Mouse (Mus musculus): ENCODE measurements at regions not wholly inside any gene's neighbourhood (a gene's known extent, or its start where the extent isn't known, plus 50 kb on each side); places are given as distances from the start of the nearest gene placed in this dataset.

DNA sequence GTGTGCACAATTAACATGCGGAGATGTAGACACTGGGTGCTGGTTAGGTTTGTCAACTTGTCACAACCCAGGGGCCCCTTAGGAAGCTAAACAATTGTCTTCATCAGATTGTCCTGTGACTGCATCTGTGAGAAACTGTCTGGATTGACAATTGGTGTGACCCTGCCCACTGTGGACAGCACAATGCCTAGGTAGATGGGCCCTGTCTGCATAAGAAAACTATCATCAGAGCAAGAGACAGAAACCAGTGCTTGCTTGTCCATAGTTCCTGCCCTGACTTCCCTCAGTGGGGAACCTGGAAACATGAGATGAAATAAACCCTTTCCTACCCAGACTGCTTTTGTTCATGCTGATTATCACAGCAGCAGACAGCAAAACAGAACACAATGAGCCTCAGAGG lies 63.5 kb upstream of the Tyw5 start:
- no peak for DNase-seq (ENCODE audit: low spot score in 2 of 2)

- DNase-seq (ENCODE audit: low spot score in 2 of 2), result no peak
Measured at GRCm38 (mm10) chr1:57472235-57472634, 65.3 kb upstream of the Tyw5 start.

- DNase-seq (ENCODE audit: low spot score in 2 of 2), result no peak
Measured at GRCm38 (mm10) chr1:57477725-57478124, 70.8 kb upstream of the Tyw5 start.

- no peak for DNase-seq (ENCODE audit: low spot score in 2 of 2)
Measured at GRCm38 (mm10) chr1:57478151-57478550, 71.2 kb upstream of the Tyw5 start.

- DNase-seq (ENCODE audit: low spot score in 2 of 2), result no peak
Measured at GRCm38 (mm10) chr1:57478800-57479199, 71.9 kb upstream of the Tyw5 start.

- no peak for DNase-seq (ENCODE audit: low spot score in 2 of 2)
Measured at GRCm38 (mm10) chr1:57479566-57479965, 72.7 kb upstream of the Tyw5 start.

DNA sequence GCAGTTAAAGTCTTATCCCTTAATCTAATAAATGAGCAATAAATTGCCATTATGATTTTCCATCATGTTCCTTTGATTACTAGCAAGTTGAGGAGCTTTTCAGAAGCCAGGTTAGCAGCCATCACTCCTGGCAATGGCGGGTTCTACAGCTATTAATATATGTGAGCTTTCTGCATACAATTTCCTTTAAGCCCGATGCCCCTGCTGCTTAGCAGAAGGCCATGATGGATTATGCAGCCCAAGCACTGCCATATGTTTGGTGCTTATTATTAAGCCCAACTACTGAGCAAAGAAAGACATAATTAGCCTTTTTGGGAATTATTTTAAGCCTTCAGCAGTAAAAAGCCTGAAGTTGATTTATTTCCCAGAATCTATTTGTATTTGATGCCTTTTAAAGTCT lies 82.3 kb upstream of the Tyw5 start:
- DNase-seq (ENCODE audit: low spot score in 2 of 2), result no peak

DNA sequence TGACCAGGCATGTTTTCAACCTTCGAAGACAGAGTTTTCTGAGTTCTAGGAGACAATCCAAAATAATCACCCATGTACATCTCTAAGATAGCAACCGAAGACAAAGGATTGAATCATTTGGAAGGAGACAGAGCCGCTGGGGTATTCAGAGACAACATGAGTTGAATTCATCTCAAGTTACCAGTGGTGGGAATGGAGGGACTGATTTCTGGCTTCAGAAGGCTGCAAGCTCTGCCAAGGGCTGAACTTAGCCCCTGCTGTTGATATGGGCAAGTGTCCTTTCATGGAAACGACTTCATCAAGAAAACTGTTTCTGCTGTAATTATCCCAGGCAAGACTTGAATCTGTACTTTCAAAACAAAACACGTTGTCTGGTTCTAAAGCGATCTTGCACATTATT lies 82.7 kb upstream of the Tyw5 start:
- DNase-seq (ENCODE audit: low spot score in 2 of 2), result no peak

- DNase-seq (ENCODE audit: low spot score in 2 of 2), result no peak
Measured at GRCm38 (mm10) chr1:57490021-57490420, 83.1 kb upstream of the Tyw5 start.

- DNase-seq (ENCODE audit: low spot score in 2 of 2), result no peak
Measured at GRCm38 (mm10) chr1:57492696-57493095, 85.8 kb upstream of the Tyw5 start.

DNA sequence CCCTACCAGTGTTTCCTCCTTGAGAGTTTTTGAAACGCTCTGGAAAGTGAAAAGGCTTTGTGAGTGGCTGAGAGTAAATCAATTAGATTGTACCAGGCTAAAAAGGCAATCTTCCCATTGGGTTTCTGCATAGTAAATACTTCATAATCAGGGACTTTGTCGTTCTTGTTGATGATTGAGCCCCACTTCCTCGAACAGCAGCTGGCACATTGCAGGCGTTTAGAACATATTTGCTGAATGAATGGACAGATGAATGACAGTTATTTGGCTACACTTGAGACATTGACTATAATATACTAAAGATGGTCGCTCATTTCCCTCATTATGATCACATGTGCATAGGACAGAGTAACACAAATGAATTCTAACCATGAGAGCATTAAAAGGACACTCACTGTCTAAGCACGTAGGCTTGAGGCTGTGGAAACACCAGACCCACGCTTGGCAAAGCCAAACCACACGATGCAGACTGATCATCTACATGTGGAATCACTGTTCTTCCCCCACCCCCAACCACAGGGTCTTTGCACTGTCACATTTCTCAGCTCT lies 90.7 kb upstream of the Tyw5 start:
- DNase-seq (ENCODE audit: low spot score in 2 of 2), result no peak

DNA sequence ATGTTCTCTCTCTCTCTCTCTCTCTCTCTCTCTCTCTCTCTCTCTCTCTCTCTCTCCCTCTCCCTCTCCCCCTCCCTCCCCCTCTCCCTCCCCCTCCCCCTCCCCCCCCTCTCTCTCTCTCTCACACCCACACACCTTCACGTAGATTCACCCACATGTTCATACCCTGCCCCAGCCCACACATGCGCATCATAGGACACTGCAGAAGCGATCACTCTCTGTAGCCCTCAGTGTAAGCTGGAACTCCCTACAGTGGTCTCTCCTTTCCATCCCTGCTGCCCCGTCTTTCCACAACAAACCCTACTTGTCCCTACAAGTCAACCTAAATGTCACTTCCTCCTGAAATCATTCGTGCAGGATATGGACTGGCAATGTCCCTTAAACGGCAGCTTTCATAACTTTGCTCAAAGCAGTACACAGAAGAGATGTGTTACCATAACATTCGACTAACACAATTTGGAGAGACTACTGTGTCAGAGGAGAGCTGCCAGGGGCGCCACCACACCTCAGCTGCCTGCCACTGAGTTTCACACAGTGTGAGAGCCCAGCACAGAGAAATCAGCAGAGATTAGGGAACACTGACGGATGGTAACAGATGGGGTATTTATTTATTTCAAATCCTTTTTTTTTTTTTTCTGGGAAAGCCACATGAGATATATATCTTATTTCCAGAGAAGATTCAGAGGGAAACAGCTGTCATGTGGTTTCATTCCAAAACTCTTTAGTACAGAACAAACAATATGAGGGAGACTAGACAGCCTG lies 103.6 kb upstream of the Tyw5 start:
- DNase-seq (ENCODE audit: low spot score in 2 of 2), result no peak

- DNase-seq (ENCODE audit: low spot score in 2 of 2), result no peak
Measured at GRCm38 (mm10) chr1:57511902-57512301, 105.0 kb upstream of the Tyw5 start.

DNA sequence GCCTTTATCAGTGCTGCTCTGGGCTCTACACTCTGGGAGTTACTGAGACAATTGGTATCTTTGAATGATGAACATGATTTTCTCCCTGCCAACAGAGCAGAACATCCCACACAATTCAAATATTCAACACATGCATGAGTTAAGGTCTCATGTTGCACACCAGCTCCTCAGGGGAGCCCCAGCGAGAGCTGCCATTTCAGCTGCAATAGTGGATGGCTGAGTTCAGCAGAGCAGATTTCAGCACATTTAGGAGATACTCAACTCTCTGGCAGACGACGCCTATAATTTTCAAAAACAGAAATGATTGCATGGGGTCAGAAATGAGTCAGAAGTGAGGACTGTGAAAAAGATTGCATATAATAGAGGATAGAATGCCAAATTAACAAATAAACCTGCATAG lies 105.6 kb upstream of the Tyw5 start:
- DNase-seq (ENCODE audit: low spot score in 2 of 2), result no peak

DNA sequence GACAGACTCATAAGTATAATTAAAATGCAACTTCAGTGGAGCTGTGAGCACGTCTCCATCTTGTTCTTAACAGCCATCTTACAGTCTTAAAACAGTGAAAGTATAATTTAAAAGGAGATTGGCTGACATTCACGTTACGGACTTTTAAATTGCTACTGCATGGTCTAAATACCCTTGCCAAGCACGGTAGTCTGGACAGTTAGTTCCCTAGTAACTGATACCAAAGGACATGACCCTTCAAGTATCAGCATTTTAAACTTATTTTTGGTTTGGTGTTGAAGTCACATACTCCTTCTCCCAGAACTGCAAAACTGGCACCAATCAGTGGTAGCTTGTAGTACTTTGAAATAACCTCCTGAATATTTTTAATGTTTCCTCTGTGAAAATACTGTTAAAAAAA lies 119.1 kb upstream of the Tyw5 start:
- DNase-seq (ENCODE audit: low spot score in 2 of 2), result no peak

- DNase-seq (ENCODE audit: low spot score in 2 of 2), result no peak
Measured at GRCm38 (mm10) chr1:57528703-57529102, 121.8 kb upstream of the Tyw5 start.

DNA sequence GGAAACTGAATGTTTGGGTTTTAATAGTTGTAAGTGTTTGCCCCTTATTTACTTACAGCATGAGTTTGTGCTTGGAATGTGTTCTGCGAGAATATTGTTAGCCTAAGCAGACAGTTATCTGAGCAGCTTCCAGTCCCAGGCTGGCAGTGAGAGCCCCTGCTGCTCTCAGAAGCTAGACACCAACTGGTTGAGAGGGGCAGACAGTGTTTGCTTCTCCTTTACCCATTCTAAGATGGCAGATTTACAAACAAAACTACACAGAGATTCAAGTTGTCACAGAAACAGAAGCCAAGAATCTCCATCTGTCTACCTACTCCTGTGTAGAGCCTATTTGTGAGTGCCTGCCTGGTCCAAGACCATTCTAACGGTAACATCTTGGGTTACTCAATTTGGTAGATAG lies 122.4 kb upstream of the Tyw5 start:
- no peak for DNase-seq (ENCODE audit: low spot score in 2 of 2)

DNA sequence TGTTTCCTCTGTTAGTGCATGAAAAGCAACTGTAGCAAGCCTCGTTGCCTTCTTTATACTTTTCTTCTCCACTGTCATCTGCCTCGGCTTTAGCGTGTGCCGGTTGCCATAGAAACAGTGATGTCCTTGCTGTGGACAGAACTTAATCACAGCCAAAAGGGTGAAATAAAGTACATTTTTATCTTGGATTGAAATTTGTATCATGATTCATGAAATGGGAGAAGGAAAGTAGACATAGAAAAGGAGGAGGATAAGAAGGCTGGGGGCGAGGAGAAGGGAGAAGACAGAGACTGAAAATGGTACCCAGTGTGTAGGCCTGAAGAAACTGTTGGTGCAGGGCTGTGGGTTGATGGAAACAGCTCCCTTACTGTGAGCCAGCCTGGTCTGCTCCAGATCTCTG lies 130.5 kb upstream of the Tyw5 start:
- DNase-seq (ENCODE audit: low spot score in 2 of 2), result no peak

GRCm38 (mm10) chr1:57544684-57545083 lies 137.8 kb upstream of the Tyw5 start:
- no peak for DNase-seq (ENCODE audit: low spot score in 2 of 2)

- DNase-seq (ENCODE audit: low spot score in 2 of 2), result no peak
Measured at GRCm38 (mm10) chr1:57545792-57546685, 139.1 kb upstream of the Tyw5 start.

DNA sequence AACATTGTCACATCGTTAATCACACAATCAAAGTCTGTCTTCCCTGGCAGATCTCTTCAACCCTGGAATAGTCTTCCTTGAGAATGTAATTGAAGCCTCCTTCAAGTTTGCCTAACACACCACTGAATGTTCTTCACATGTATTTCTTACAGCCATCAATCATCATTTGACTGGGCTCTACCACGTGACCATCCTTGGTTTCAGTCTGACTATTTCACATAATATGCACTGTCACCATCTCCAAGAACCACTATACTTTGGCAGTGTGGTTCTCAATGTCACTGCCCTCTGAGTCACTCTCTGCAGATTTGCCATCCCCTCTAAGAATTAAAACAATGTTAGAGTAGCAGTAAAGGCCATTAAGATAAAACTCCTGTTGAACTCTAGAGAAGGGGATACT lies 154.6 kb upstream of the Tyw5 start:
- DNase-seq (ENCODE audit: low spot score in 2 of 2), result no peak

- DNase-seq (ENCODE audit: low spot score in 2 of 2), result no peak
Measured at GRCm38 (mm10) chr1:57564676-57565075, 157.8 kb upstream of the Tyw5 start.

DNA sequence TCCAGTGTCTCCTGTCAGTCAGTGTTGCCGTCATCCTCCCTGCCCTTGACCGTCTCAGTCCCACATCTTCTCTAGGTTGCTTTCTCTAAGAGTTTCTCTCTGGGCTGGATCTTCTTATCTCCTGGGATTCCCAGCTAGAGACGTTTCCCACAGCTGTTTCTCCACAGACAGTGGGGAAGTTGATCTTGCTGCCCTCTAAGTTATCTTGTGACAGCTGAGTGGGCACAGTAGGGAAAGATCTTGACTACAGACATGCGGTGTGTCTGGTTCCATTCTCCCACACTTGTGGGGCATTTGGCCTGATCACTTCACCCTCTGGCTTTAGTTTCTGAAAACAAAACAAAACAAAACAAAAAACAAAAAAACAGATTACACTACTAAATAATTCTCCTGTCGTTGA lies 165.2 kb upstream of the Tyw5 start:
- DNase-seq (ENCODE audit: low spot score in 2 of 2), result no peak

All from thymus, postnatal 10 days (tissue).